Mouse (Mus musculus): Measurements from ENCODE around the gene Rbfox2.

The Rbfox2 gene

DNA sequence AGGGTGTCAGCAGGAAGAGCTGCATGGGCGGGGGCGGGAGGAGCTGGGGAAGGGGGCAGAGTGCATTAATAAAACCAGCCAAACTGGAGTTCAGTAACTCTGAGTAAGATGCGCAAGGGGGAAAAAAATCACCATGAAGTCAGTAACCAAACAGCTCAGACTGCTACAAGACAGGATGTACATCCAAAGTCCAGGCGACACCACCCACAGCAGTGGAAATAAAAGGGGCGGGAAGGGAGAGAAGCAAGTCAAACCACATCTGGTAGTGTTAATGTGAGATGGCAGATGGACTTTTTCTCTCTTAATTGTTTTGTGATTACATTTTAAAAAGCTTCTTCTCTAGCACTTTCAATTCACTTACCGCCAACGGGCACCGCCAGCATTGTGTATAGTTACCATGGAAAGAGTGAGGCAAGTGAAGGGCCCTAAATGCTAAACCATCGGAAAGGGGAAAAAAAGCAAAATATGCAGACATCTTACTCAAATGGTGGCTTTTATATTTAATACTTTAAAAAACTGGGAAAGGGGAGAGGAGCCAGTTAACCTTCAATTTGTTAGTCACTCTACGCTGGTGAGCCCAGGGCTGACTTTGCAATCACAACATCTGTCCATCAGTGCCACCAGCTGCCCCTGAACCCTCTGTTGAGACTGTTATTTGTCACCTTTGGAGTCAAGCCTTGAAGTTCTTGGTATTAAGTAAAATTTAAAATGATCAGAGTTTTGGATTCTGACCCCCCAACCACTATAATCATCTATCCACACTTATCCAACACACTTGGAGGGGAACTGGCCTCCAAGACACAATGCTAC is 202.2 kb downstream of the Rbfox2 start:
- in situ Hi-C loops (cut with MboI), result no loop called here

DNA sequence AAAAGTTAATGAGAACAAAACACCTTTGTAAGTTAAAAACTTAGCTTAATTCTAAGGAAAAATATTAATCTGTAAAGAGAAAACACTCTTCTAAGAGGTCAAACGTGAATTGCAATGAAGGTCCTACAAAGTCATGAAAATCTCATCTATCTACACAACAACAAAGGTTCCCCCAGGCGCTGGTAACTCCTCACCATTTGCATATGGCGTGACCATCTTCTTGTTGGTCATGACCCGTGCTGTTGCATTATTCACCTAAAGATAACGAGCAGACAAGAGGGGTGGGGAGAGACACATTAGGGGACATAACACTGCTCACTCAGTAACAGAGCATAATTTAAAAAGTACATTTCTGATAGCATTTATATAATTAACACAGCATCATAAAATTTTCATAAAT is 204.1 kb downstream of the Rbfox2 start:
- in situ Hi-C loops (cut with MboI), result no loop called here

DNA sequence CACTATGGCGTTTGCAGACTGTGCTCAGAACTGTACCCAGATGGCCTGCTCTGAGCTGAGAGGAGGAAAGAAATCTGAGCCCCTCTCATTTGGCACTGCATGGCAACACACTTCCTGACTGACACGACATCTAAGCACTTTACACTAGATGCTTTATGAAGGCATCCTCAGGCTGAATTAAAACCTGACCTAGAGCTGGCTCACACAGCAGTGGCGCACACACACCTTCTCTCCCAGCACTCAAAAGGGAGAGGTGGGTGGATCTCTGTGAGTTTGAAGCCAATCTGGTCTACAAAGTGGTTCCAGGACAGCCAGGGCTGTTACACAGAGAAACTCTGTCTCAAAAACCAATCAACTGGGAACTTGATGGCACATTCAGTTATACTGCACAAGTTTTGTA is 207.0 kb downstream of the Rbfox2 start:
- in situ Hi-C loops (cut with MboI), result no loop called here

DNA sequence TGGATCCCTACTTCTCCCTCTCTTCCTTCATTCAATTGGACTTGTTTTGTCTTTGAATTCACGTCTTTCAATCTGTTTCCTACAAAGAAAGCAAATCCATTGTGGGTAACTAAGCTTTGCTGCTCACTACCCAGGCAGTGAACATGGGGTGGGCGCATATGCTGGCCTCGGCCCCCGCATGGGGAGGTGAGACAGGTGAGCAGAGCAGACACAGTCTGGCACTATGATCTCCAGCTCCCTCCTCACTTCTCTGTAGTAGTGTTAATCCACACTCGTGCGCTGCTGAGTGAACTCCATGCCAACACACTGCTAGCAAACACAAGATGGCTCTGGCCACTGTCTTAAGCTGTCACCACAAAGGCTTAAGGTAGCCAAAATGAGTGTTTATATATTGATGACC is 209.4 kb downstream of the Rbfox2 start:
- in situ Hi-C loops (cut with MboI), result no loop called here

DNA sequence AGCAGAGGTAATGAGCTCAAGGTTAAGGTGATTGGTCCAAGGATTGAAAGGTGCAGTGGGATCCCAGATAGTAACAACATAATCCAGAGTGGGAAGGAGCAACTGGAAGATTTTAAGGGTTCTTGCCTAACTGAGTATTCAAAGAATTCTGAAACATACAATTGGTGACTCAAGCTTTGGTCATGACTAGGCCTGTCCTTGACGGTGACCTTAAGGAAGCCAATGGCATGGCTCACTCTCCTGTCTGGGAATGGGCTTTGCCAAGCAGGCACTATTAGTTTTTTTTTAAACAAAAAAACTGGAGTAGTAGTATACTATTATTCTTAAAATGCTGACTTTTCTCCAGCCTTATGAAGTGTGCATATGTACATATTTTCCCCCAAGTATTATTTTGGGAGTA is 211.6 kb downstream of the Rbfox2 start:
- in situ Hi-C loops (cut with MboI), result no loop called here

DNA sequence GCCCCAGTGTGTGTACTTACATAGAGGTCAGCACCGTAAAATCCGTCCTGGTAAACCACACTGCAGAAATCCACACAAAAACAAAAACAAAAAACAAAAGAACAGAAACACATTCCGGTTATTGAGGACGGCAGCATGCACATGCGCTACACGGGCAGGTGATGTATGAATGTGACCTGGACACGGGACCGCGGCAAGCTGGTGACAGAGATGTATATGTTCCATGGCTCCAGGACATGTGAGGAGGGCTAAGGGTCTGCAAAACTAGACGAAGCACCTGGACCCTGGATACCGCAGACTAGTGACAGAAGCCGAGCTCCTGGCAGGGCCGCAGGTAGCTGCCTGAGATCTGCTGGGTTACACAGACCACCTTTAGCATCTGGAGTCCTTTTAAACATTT is 212.4 kb downstream of the Rbfox2 start:
- in situ Hi-C loops (cut with MboI), result no loop called here

DNA sequence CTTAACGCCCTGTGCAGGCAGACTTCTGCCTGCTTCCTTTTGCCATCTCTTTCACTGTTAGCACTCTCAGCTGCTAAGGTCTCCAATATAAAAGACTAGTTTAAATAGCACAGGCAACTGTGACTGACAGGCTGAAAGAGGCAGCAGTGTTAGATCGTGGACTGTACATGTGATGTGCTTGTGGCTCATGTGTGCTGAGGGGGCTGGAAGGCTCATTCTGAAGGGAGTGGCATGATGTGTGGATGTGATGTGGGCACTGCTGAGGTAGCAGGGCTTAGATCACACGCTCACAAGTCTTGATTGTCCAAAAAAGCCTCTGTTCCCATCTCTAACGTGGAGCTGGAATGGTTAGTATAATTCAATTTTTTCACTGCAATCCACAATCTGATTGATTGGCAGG is 215.4 kb downstream of the Rbfox2 start:
- in situ Hi-C loops (cut with MboI), result no loop called here

DNA sequence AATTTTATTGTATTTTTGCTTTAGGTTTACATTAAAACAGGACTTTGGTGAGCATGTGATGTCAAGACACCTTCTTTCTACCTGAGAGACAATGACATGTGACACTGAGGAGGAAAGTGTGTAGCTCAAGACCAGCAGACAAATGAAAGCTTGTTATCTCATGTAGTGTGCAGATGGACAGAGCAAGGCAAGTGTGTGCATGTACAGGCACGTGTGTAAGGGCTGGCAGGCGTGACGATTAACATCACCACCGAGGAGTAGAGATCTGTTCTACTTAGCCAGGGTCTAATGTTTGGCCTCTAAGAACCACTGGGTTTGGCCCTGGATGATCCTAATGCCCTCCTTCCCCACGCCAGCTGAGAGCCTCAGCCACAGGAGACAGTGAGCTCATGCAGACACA is 216.3 kb downstream of the Rbfox2 start:
- in situ Hi-C loops (cut with MboI), result no loop called here

DNA sequence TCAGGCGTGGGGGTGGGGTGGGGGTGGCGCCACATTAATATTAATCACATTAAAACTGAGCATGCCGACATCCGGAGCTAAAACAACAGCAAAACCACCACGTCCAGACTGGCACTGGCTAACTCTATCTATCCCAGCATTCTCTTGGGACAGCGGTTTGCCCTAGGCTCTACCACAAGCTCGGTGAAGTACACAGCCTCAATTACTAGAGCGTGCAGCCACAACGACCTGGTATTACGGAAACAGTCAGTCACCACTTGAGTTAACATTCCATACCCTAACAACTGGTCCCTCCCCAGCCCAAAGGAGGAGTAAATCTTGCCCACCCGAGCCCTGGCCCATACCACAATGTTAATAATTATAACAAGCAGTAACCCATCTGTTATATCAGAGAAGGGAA is 217.6 kb downstream of the Rbfox2 start:
- in situ Hi-C loops (cut with MboI), result no loop called here

DNA sequence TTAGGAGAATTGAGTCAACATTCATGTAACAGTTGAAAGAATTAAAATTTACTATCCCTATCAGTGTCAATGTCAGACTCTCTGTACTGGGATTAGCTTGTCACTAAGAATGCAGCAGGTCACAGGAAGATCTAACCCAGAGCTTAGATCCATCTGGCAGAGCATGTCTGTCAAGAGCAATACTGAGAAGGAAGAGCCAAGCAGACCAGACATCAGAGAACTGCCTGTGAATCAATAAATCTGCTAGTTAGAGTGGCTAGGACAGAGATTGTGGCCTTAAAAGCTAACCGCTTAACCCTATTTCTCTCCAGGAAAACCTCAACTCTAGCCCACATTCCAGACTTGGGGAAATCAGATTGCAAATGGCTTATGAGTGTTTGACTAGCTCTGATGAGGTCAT is 220.3 kb downstream of the Rbfox2 start:
- in situ Hi-C loops (cut with MboI), result no loop called here

DNA sequence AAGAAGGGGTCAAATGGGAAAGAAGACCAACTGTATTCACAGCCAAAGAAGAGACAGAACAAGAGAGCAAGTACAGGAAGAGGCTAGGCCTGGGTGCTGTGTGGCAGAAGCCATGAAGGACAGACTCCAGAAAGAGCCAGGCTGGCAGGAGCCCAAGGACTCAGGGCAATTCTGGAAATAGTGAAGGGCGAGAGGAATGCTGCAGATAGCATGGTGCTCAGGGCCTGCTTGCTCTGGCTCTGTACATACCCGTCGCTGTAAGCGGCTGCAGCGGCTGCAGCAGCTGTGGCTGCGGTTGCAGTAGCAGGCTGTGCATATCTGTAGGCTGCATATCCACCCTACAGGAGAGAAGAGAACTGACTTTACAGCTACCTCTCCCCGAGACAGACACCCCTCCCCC is 221.0 kb downstream of the Rbfox2 start:
- in situ Hi-C loops (cut with MboI), result no loop called here

DNA sequence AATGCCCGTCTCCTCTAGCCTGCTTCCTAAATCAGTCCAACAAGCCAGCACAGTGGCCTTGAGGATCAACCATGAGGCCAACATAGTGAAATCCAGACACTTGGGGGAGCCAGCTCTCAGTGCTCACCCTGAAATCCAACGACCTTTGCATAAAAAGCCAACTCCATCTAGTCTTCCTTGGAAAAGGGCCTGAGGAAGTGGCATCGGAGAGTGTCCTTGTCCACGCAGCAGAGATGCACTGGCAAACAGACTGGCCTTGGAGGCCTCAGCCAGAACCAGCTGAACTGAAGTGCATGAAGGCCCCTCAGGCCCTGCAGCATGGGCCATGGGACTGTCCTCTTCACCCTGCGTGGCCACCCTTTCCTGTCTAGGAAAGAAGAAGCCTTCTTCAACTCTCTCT is 225.3 kb downstream of the Rbfox2 start:
- in situ Hi-C loops (cut with MboI), result no loop called here

DNA sequence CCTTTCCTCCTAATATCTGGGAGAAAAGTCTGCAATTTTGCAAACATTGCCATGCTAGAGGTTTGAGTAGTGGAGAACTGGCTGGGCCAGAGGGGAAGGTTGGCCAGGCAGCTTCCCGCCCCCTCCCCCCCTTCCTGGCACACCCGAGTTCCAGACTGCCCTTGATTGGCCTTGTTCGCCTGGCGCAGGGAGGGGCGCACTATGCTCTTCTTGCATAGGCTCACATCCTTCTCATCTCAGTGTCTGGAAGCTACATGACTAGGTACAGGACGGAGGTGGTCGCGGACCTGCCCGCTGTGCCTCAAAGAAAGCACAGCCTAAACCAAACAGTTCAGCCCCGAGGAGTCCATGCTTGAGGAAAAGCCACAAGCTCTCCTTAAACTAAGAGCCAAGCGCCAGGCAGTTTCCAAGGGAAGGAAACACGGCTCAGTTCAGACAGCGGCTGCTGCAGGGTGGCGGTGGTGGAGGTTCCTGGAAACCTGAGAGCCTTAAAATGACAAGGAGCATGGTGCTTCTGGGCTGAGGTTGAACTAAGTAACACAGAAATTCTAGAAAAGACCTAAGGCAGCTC is 226.0 kb downstream of the Rbfox2 start:
- in situ Hi-C loops (cut with MboI), result no loop called here

DNA sequence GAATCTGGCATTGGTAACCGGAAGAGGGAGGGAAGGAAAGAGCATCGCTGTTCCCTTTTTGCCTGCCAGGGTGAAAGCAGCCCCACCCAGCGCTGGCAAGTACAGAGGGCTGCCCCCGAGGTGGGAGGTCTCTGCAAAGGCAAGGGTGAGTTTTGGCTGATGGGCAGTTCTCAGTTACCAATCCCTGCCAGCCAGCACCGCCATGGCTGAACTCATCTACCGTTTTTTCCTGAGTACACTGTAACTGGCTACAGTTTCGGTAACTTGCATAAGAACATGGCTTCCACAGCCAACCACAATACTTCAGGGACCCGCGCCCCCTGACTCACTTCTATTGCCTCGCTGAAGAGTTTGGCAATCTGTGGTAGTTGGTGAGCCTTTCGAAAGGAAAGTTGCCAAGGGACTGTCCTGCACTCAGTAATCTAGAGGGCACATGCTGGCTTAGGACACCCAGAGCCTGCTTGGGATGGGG is 226.9 kb downstream of the Rbfox2 start:
- in situ Hi-C loops (cut with MboI), result no loop called here

DNA sequence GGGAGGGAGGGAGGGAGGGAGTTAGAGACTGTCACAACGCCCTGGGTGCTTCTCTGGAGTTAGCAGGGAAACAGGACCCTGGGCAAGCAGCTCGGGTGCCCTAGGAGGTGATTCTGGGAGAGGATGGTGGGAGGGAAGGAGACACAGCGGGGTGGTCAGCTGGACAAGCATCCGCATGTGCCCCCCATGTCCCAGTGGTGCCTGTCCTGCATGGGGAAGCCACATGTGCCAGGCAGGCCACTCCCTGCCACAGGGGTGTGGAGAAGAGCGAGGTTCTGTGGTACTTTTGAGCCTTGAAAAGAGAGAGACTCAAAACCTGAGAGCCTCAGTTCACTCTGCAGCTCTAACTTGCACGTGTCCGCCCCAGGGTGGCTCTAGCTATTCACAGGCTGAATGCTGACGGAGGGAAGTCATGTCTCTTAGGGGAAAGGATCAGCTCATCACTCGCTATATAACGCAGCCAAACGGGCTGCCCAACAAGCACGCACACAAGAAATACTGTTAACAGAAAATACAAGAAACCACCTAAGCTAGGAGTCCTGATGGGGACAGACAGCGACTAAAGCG is 227.5 kb downstream of the Rbfox2 start:
- in situ Hi-C loops (cut with MboI), result no loop called here

DNA sequence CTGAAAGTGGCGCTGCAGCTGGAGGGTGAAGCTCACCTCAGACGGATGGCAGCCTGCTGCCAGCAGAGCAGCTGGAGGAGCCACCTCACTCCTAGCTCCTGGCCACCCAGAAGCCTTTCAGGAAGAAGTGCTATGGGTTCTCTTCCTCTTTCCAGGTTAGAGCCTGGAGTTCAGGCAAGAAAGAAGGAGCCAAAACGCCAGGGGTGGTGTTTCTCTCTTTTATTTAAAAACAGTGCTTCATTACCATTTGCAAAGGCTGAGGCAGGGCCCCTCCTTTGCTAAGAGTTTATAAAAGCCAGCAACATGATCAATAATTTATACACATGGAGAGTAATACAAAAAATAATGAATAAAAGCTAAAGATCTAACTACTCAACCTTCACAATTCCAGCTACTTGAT is 228.0 kb downstream of the Rbfox2 start:
- in situ Hi-C loops (cut with MboI), result no loop called here

DNA sequence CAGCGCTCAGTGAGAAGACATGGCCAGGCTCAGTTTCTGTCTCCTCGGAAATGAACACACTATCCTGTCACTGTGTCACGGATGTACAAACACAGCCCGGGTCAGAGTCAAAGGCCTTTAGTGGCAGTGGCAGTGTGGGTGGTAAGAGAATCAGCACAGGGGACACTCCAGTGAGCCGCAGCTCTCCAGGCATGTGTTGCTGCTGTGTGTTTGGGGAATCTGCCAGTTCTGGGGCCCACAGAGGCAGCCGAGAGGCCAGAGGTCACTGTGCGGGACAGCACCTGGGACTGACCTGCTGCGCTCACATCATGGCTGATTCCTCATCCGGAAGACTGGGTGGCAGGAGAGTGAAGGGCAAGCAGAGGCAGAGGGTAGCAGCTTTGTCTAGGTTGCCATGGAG is 228.9 kb downstream of the Rbfox2 start:
- in situ Hi-C loops (cut with MboI), result no loop called here

DNA sequence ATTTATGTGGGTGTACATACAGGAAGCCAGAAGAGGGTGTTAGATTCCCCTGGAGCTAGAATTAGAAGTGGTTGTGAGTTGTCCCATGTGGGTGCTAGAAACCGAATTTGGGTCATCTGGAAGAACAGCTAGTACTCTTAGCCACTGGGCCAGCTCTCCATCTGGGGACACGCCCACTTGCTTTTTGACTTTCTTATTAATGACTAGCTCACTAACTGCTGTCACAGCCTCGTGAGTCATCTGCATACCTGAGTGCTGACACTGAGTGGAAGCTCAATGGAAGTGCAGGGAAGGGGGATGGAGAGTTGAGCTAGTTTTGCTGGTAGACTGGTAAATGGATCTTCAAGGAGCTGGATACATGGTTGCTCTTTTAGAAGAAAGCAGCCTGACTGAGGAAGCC is 230.3 kb downstream of the Rbfox2 start:
- in situ Hi-C loops (cut with MboI), result no loop called here

DNA sequence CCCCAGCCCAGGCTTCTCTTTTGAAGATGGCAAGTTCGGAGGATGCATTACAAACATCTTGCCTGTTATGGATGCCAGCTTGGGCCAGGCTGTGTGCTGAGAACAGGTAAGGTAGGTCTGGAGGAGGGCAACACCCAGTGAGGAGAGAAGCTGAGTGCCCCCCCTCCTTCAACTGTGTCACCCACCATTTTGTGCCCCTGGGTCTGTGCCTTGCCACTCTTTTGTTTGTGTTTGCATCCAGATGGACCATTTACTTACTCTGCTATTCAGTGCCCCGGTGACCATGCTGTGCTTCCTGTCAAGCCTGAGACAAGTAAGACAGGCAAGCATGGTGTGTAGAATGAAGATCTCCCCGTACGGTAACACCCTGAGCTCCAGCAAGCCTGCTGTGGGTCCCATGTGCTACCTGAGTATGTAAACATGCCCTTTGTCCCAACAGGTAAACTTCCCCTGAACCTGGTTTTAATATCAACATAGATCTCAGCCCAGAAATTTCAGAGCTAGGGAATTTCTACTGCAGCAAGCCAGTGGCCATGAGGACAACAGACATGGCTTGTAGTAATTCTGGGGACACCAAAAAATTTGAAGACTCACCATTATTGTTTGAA is 234.1 kb downstream of the Rbfox2 start:
- in situ Hi-C loops (cut with MboI), result no loop called here

DNA sequence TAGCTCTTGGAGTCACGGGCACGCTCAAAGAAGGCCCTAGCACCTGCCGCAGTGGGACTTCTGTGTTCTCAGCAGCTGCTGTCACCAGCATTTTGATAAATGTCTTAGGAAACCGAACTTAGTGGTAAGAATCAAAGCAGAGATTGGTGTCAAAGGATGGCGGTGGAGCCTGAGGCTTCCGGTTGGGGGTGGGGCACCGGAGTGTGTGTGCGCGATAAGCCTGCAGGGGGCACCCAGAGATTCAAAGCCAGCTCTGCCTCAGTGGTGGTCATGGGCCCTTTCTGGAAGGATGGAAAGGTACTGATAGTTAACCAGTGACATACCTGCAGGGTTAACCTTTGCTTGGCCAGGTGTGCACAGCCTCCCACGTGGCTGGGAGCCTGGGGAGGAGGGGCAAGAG is 235.3 kb downstream of the Rbfox2 start:
- in situ Hi-C loops (cut with MboI), result no loop called here

DNA sequence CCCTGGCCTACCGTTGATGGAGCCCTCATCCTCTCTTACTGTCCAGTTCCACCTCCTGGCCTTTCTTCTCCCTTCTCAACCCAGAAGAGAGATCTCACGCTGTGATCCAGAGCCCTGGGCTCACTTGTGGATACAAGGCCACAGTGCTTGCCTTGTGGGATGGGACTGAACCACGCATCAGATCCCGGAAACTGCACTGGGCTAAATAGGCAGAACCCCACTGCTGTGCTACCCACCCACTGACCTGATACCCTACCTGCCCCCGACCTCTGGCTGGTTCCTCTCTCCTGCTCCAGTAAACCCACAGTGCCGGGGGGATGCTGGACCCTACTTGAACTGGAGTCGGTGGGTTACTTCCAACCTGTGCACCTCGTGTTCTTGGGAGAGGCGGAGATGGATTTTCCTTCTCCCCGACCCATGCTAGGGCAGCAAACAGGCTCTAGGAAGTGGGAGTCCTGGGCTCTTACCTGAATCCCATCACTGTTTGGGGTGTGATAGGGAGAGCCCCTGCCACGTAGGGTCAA is 236.0 kb downstream of the Rbfox2 start:
- in situ Hi-C loops (cut with MboI), result no loop called here

DNA sequence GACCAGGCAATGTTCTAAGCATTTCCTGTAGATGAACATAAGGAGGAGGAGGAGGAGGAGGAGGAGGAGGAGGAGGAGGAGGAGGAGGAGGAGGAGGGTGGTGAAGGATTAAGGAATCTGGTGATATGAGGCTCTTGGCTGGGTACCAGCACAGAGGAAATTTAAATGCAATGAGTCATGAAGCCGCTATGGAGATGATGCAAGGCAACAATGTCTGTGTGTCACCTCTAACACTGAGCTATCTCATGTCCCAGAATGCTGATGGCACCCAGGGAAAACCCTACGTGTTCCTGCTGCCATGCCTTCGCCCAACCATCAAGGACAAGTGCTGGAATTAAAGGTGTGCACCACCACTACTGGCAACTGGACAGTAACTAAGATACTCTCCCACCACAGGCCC is 237.8 kb downstream of the Rbfox2 start:
- in situ Hi-C loops (cut with MboI), result no loop called here

DNA sequence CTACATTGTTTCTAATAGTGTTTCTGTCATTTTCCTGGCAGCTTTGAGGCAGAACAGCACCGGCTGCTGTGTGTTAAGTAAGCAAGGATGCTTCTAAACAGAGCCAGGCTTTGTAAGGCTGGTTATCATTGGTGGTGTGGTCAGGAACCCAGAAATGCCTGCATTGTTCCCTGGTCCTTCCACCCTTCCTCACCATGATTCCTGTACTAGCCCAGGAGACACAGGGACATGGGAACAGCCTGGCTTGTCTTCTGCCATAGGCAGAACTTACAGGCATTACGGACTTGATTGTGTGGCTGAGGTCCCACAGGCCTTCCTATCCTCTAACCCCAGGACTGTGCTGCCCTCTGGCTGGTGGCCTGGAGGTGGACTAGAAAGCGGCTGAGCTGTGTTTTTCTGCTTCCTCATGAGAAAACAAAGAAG is 238.4 kb downstream of the Rbfox2 start:
- in situ Hi-C loops (cut with MboI), result no loop called here

All from mature B cell (primary cell).